Mouse (Mus musculus): ENCODE data around the gene Tmem26. TPM values are rescaled to one million over a fixed set of nuclear protein-coding genes. Genes with fewer than 3 reads are reported as not detected.

Tmem26 gene
- polyA plus RNA-seq, 1 experiment from 2014 or later, result 4.6 TPM

DNA sequence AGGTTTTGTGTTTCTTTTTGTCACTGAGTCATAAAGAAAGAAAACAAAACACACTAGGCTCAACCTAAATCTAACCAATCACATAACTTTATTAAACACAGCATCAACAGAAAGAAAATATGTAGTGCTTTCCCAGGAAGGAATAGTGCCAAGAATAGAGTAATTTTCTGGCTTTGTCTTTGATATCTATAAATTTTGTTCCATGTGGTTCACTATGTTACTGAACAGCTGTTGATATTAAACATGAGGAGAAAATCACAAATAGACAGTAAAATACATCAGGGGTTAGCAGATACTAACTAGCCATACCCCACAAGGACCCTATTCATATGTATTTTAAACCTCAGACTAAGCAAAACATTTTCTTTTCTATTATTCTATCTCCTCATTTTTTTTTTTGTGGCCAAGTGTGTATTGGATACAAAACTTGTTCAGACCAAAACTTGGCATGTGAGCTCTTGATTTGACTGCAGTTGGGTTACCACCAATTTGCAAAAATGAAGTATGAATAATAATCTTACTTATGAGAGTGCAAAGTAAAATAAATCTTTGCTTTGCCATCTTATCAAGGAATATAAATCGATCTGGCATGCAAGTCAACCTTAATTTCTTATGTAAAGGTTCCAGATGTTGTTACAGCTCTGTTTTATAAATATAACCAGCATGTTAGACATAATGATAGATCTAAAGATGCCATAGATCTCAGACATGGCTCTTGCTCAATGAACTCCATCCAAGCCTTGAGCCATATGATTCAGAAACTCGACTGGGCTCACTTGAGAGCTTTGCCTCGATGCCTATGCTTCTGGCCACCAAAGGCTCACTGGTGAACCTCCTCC, 16.2 kb upstream of the Tmem26 start:
- Histone ChIP-seq H3K4me3 (ENCODE audit: low read length) (no peak overlapping the region), H3K9ac (ENCODE audit: low read depth, low read length) (no peak overlapping the region), H3K36me3 (ENCODE audit: control insufficient read depth, insufficient read depth, low read length) (no peaks in the 10 kb centered on the region), H3K27me3 (replicated peaks; ENCODE audit: control insufficient read depth, insufficient read depth, low read length) (no peaks in the 10 kb centered on the region), H3K4me1 (ENCODE audit: control insufficient read depth, insufficient read depth, low read depth, low read length) (no peaks in the 10 kb centered on the region), H3K4me2 (ENCODE audit: low read length) (no peak overlapping the region), H3K9me3 (ENCODE audit: control insufficient read depth, low read length) (no peaks in the 10 kb centered on the region), H3K27ac (ENCODE audit: low read depth, low read length) (no peak overlapping the region)
- 86% methylated on average over 3 of the region's 3 CpGs for WGBS
- ATAC-seq, result no peak

DNA sequence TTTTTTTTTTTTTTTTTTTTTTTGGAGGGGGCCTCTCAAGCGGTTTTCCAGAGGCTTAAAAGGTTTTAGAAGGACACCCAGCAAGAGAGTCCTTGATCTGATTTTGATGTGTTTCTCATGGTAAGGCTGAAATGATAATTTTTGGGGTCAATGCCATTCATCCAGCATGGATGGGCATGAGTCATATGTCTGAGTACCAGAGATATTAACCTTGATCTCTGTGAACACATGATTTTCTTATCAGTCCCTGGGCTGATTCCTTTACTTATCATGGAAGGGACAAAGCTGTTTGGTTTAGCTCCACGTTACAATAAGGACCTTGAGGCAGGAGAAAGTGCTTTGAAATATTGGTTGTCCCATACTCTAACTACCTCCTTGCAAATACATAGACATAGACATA, 10.5 kb upstream of the Tmem26 start:
- no peak overlapping the region for H3K4me2 ChIP-seq (ENCODE audit: low read length)
- 85% methylated on average over 2 of the region's 2 CpGs for WGBS
- no peaks in the 10 kb centered on the region for H3K9me3 ChIP-seq (ENCODE audit: control insufficient read depth, low read length)
- H3K36me3 ChIP-seq (ENCODE audit: control insufficient read depth, insufficient read depth, low read length), result no peaks in the 10 kb centered on the region
- H3K9ac ChIP-seq (ENCODE audit: low read depth, low read length), result no peak overlapping the region
- H3K4me3 ChIP-seq (ENCODE audit: low read length), result no peak overlapping the region
- no peak overlapping the region for H3K27ac ChIP-seq (ENCODE audit: low read depth, low read length)
- no peaks in the 10 kb centered on the region for H3K4me1 ChIP-seq (ENCODE audit: control insufficient read depth, insufficient read depth, low read depth, low read length)
- no peak for ATAC-seq
- no peaks in the 10 kb centered on the region for H3K27me3 ChIP-seq (replicated peaks; ENCODE audit: control insufficient read depth, insufficient read depth, low read length)

DNA sequence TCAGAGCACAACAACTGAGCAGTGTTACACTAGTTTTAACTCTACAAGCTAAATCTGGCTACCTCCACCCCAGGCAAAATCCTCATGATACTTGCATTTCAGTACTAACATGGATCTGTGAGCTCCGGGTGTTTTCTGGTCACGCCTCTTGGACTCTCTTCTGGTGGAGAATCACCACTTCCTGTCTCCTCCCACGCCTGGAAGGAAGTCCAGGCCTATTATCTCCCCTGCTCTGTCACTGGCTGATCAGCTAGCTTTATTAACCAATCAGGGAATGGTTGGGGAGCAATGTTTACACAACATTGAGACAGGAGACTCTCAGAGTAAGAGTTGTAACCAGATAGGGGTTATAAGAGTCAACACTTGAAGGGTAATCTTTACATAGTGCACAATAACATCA, 9.1 kb upstream of the Tmem26 start:
- H3K36me3 ChIP-seq (ENCODE audit: control insufficient read depth, insufficient read depth, low read length), result no peaks in the 10 kb centered on the region
- 80% methylated on average over 3 of the region's 3 CpGs for WGBS

DNA sequence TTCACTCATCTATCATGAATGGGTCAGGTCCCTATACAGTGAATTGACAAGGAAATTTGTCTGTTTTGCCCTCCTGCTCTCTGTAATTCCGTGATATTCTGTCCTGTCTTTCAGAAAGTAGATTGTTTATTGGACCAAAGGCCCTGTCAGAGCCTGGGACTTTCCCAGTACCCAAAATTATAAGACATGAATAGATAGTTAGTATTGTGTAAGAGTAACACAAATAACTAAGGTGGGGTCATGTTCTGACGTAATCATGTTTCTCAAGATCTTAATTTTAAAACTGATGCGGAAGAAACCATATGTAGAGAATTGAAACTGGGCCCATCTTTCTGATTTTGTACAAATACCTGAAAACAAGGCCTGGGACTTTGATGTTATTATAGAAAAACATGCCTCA, 8.1 kb upstream of the Tmem26 start:
- no peaks in the 10 kb centered on the region for H3K9me3 ChIP-seq (ENCODE audit: control insufficient read depth, low read length)
- no peak overlapping the region for H3K4me2 ChIP-seq (ENCODE audit: low read length)
- H3K27me3 ChIP-seq (replicated peaks; ENCODE audit: control insufficient read depth, insufficient read depth, low read length), result no peaks in the 10 kb centered on the region
- no peak for ATAC-seq
- no peak overlapping the region for H3K4me3 ChIP-seq (ENCODE audit: low read length)
- H3K36me3 ChIP-seq (ENCODE audit: control insufficient read depth, insufficient read depth, low read length), result no peaks in the 10 kb centered on the region
- WGBS, result 93% methylated on average over 3 of the region's 3 CpGs
- H3K9ac ChIP-seq (ENCODE audit: low read depth, low read length), result no peak overlapping the region
- H3K4me1 ChIP-seq (ENCODE audit: control insufficient read depth, insufficient read depth, low read depth, low read length), result no peaks in the 10 kb centered on the region
- H3K27ac ChIP-seq (ENCODE audit: low read depth, low read length), result no peak overlapping the region

More for the DNA sequence above, 9.1 kb upstream of the Tmem26 start:
- H3K9me3 ChIP-seq (ENCODE audit: control insufficient read depth, low read length), result no peaks in the 10 kb centered on the region
- no peak overlapping the region for H3K27ac ChIP-seq (ENCODE audit: low read depth, low read length)
- H3K4me1 ChIP-seq (ENCODE audit: control insufficient read depth, insufficient read depth, low read depth, low read length), result no peaks in the 10 kb centered on the region
- no peak overlapping the region for H3K4me2 ChIP-seq (ENCODE audit: low read length)
- no peaks in the 10 kb centered on the region for H3K27me3 ChIP-seq (replicated peaks; ENCODE audit: control insufficient read depth, insufficient read depth, low read length)
- H3K4me3 ChIP-seq (ENCODE audit: low read length), result no peak overlapping the region
- no peak for ATAC-seq
- no peak overlapping the region for H3K9ac ChIP-seq (ENCODE audit: low read depth, low read length)

DNA sequence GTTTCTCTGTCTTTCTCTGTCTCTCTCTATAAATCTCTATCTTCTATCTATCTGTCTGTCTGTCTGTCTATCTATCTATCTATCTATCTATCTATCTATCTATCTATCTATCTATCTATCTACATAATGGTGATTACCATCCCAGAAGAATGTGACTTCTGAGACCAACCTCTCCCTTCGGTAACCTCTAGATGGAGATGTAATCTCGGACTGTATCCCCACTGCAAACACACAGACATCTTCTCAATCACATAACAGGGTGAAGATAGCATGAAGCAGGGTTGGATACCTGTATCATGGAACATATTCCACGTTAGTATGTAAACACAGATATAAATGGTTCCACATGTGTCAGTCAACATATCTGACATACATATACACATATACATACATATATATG, 5.1 kb upstream of the Tmem26 start:
- Histone ChIP-seq H3K27ac (ENCODE audit: low read depth, low read length) (no peak overlapping the region), H3K36me3 (ENCODE audit: control insufficient read depth, insufficient read depth, low read length) (no peaks in the 10 kb centered on the region), H3K27me3 (replicated peaks; ENCODE audit: control insufficient read depth, insufficient read depth, low read length) (no peaks in the 10 kb centered on the region), H3K9ac (ENCODE audit: low read depth, low read length) (no peak overlapping the region), H3K4me1 (ENCODE audit: control insufficient read depth, insufficient read depth, low read depth, low read length) (no peaks in the 10 kb centered on the region), H3K4me3 (ENCODE audit: low read length) (no peak overlapping the region), H3K4me2 (ENCODE audit: low read length) (no peak overlapping the region), H3K9me3 (ENCODE audit: control insufficient read depth, low read length) (no peaks in the 10 kb centered on the region)
- ATAC-seq, result no peak
- 85% methylated on average over 3 of the region's 3 CpGs for WGBS

DNA sequence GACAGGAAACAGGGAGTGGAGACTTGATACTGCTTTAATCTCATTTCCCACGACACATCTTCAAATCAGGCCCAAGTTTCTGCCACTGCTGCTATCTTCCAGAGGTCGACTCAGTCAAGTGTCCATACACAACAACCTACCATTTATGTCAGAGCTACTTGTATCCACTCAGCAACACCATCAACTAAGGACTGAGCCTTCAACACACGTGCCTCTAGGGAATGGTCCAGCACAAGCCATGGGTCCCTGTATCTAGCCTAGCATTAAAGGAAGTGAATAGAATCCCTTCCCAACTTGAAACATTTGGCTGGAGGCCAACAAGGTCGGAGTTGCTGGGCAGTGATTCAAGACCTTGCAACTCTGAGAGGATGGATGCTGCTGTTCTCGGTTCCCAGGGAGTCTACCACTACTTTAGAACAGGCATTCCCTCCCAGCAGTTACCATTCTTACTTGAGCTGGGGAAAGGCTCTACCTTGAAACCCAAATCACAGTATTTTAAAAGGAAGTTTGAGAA, 2.5 kb upstream of the Tmem26 start:
- Histone ChIP-seq H3K36me3 (ENCODE audit: control insufficient read depth, insufficient read depth, low read length) (no peaks in the 10 kb centered on the region), H3K4me3 (ENCODE audit: low read length) (no peak overlapping the region), H3K9ac (ENCODE audit: low read depth, low read length) (no peak overlapping the region), H3K4me2 (ENCODE audit: low read length) (no peak overlapping the region), H3K4me1 (ENCODE audit: control insufficient read depth, insufficient read depth, low read depth, low read length) (peaks cover 4% of the 10 kb centered on the region; the same call in 1 of the 2 replicates), H3K27me3 (replicated peaks; ENCODE audit: control insufficient read depth, insufficient read depth, low read length) (no peaks in the 10 kb centered on the region), H3K27ac (ENCODE audit: low read depth, low read length) (no peak overlapping the region), H3K9me3 (ENCODE audit: control insufficient read depth, low read length) (no peaks in the 10 kb centered on the region)
- WGBS, result 59% methylated on average over 5 of the region's 5 CpGs
- ATAC-seq, result no peak

DNA sequence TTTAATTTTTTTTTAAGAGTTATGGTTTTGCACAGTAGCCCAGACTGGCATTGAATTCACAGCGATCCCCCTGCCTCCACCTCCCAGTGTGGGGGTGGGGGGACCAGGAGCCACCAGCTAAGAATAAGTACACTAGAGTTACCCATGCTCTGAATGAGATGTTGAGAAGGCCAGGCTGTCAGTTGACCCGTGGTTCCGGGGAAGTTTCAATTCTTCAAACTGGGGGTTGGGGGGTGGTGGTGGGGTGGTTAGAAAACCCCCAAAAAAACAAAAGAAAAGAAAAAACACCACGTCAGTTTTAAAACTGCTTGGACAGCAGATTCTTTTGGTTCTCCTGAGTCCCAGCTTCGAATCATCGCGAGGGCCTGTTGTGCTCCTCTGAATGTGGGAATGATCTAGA, 431 bp upstream of the Tmem26 start:
- no peak overlapping the region for H3K27ac ChIP-seq (ENCODE audit: low read depth, low read length)
- no peaks in the 10 kb centered on the region for H3K9me3 ChIP-seq (ENCODE audit: control insufficient read depth, low read length)
- ATAC-seq, result no peak
- H3K4me3 ChIP-seq (ENCODE audit: low read length), result no peak overlapping the region
- H3K4me1 ChIP-seq (ENCODE audit: control insufficient read depth, insufficient read depth, low read depth, low read length), result peaks cover 4% of the 10 kb centered on the region; the same call in 1 of the 2 replicates
- no peaks in the 10 kb centered on the region for H3K36me3 ChIP-seq (ENCODE audit: control insufficient read depth, insufficient read depth, low read length)
- 44% methylated on average over 7 of the region's 7 CpGs for WGBS
- peak overlapping the region; percentile 89 for H3K4me2 ChIP-seq (ENCODE audit: low read length)
- no peak overlapping the region for H3K9ac ChIP-seq (ENCODE audit: low read depth, low read length)
- H3K27me3 ChIP-seq (replicated peaks; ENCODE audit: control insufficient read depth, insufficient read depth, low read length), result no peaks in the 10 kb centered on the region

DNA sequence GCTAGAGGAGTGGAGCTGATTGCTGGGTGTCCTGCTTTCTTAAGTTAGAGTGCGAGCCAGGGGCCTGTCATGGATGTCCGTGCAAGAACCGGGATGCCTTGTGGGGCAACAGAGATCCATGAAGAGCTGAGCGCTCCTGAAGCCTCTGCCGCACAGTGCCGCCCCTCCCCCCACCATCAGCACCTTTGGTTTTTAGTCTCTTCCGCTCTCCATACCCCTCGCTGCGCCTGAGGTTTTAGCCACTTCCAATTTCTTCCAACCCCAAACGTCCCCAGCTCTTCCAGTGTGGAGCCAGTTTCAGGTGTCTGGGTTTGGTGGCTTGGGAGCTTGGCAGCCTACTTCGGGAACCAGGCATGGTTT, 895 bp downstream of the Tmem26 start:
- Histone ChIP-seq H3K4me2 (ENCODE audit: low read length) (peak overlapping the region; percentile 89), H3K27me3 (replicated peaks; ENCODE audit: control insufficient read depth, insufficient read depth, low read length) (no peaks in the 10 kb centered on the region), H3K9ac (ENCODE audit: low read depth, low read length) (peak overlapping the region; percentile 49), H3K4me1 (ENCODE audit: control insufficient read depth, insufficient read depth, low read depth, low read length) (peaks cover 4% of the 10 kb centered on the region; the same call in 1 of the 2 replicates), H3K9me3 (ENCODE audit: control insufficient read depth, low read length) (no peaks in the 10 kb centered on the region), H3K36me3 (ENCODE audit: control insufficient read depth, insufficient read depth, low read length) (no peaks in the 10 kb centered on the region), H3K4me3 (ENCODE audit: low read length) (peak overlapping the region; percentile 50), H3K27ac (ENCODE audit: low read depth, low read length) (no peak overlapping the region)
- WGBS, result under 1% methylated on average over 10 of the region's 11 CpGs
- peak; percentile 65 for ATAC-seq

DNA sequence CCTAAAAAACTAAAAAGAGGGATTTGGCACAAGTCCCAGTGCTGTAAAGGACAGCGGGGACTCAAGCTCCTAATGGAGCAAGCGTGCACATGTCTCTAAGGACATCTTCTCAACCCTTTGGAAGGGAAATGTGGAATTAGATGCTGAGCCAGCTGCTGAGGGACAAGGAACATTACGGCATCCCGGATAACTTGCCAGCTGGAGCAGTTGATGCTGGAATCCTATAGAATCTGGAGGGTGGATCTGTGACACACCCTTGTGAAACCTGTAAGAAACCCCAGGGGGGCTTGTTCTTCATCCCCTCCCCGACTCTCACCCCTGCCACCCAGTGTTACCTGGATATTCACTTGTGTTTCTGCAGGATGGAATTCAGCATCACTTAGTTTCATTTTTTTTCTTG, 4.0 kb downstream of the Tmem26 start:
- H3K9me3 ChIP-seq (ENCODE audit: control insufficient read depth, low read length), result no peaks in the 10 kb centered on the region
- WGBS, result 69% methylated on average over 5 of the region's 5 CpGs
- H3K36me3 ChIP-seq (ENCODE audit: control insufficient read depth, insufficient read depth, low read length), result no peaks in the 10 kb centered on the region
- no peak overlapping the region for H3K27ac ChIP-seq (ENCODE audit: low read depth, low read length)
- peaks cover 4% of the 10 kb centered on the region; the same call in 1 of the 2 replicates for H3K4me1 ChIP-seq (ENCODE audit: control insufficient read depth, insufficient read depth, low read depth, low read length)
- H3K27me3 ChIP-seq (replicated peaks; ENCODE audit: control insufficient read depth, insufficient read depth, low read length), result no peaks in the 10 kb centered on the region
- no peak overlapping the region for H3K4me2 ChIP-seq (ENCODE audit: low read length)
- ATAC-seq, result no peak
- H3K9ac ChIP-seq (ENCODE audit: low read depth, low read length), result no peak overlapping the region
- H3K4me3 ChIP-seq (ENCODE audit: low read length), result no peak overlapping the region

Data from hindbrain, embryonic 16.5 days (tissue).